Mouse (Mus musculus) cortical plate, adult 2 months (tissue): ENCODE measurements around the gene Cul7.

Source experiments
- CTCF ChIP-seq: fragments of 200-500 bp; IDR thresholded peaks from 2 replicates; pipeline ENCODE4 v1.5.1; 2011; ENCODE audit warnings: mild to moderate bottlenecking, control low read depth, low read length; ENCODE audit not compliant: insufficient read depth; ENCODE audit errors: extremely low read depth
- POLR2A ChIP-seq: fragments of 200-500 bp; IDR thresholded peaks from 2 replicates; pipeline ENCODE4 v1.6.1; 2011; ENCODE audit warnings: mild to moderate bottlenecking, low read length, control low read depth; ENCODE audit not compliant: insufficient read depth; ENCODE audit errors: extremely low read depth

DNA sequence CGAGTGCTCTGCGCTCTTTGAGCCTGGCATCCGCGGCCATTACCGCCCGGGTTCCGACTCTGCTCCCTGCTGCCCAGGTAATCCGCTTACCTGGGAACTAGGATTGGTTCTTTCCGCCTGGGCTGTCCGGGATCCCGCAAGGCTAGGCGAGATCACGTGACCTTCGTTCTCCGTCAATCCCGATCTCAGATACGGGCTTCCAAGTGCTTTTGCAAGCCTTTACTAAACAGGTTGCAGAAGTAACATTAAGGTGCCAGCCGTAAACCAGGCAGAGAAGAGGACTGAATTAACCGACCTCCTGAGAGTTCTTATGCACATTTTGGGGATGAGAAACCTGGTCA lies 3.8 kb upstream of the Cul7 start:
- no peak for TF ChIP-seq CTCF
- no peak for TF ChIP-seq POLR2A
